Mouse (Mus musculus) thymus, adult 2 months (tissue): ENCODE results near the gene Slc13a2.

Source experiments
- CTCF ChIP-seq: fragments of 200-500 bp; IDR thresholded peaks from 2 replicates; pipeline ENCODE4 v1.5.1; 2012; ENCODE audit warnings: mild to moderate bottlenecking, control low read depth, low read length, moderate library complexity, borderline replicate concordance; ENCODE audit not compliant: control insufficient read depth, poor library complexity, insufficient read depth; ENCODE audit errors: extremely low read depth
- POLR2A ChIP-seq: fragments of 200-500 bp; IDR thresholded peaks from 2 replicates; pipeline ENCODE4 v1.6.1; 2012; ENCODE audit warnings: mild to moderate bottlenecking, low read length, control low read depth, moderate library complexity; ENCODE audit not compliant: control insufficient read depth, poor library complexity, insufficient read depth; ENCODE audit errors: extremely low read depth

GRCm38 (mm10) chr11:78370389-78370788, 51.6 kb downstream of the Slc13a2 start:
- no peak for TF ChIP-seq POLR2A
- TF ChIP-seq CTCF, result no peak
